16 mouse cellular contexts compared by ENCODE assay signal in the genomic region with DNA sequence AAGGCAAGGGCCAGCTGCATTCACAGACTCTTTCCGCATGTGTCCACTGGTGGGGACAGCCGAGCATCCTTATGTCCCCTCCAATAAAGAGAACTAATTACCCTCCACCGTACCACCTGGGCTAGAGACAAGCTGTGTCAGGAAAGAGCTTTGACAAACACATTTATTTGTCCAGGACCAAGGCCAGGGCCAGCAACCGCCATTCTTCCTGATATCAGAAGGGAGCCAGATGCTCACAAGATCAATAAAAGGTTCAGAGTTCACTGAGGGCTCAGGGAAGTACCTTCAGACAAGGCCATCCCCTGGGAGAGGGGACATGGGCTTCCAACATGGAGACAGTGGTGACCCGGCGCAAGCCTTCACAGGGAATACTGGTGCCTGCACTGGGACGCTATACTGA.
DNase-seq lines count a peak whose midpoint lies in the region; ATAC-seq and TF ChIP-seq lines count a peak whose summit lies in the region.
"Had no signal": no experiment of that assay in that cellular context is flagged by ENCODE, and none has a peak within 500 bp of the region (broad histone marks: within the 10 kb centered on the region; RNA-seq: fewer than 3 reads in every experiment).

No protein-coding gene starts in this region.

- H3K4me2 ChIP-seq in hindbrain, embryonic 13.5 days: no peak overlapping the region
- no peak overlapping the region for H3K4me2 ChIP-seq in hindbrain, embryonic 14.5 days (replicated peaks)
- H3K4me2 ChIP-seq in intestine, embryonic 14.5 days (ENCODE audit: low read length): no peak overlapping the region
- H3K4me2 ChIP-seq in midbrain, embryonic 13.5 days (replicated peaks): no peak overlapping the region
- H3K4me2 ChIP-seq: embryonic facial prominence, embryonic 15.5 days had no signal

- H3K27me3 ChIP-seq in hindbrain, embryonic 13.5 days: no peaks in the 10 kb centered on the region
- no peaks in the 10 kb centered on the region for H3K27me3 ChIP-seq in hindbrain, embryonic 14.5 days (ENCODE audit: control insufficient read depth, insufficient read depth, low read length)
- no peaks in the 10 kb centered on the region for H3K27me3 ChIP-seq in intestine, embryonic 14.5 days (replicated peaks; ENCODE audit: control insufficient read depth, insufficient read depth, low read length)
- H3K27me3 ChIP-seq in midbrain, embryonic 13.5 days: no peaks in the 10 kb centered on the region
- no peaks in the 10 kb centered on the region for H3K27me3 ChIP-seq in heart, embryonic 10.5 days (ENCODE audit: insufficient read depth, poor library complexity, severe bottlenecking)
- H3K27me3 ChIP-seq: embryonic facial prominence, embryonic 15.5 days had no signal

- DNase-seq in hindbrain, embryonic 14.5 days (ENCODE audit: low spot score): no peak
- DNase-seq in brain, embryonic 14.5 days (ENCODE audit: low read depth): peak; percentile 46
- peak; percentile 61 for DNase-seq in intestine, embryonic 14.5 days (ENCODE audit: low spot score)
- DNase-seq in kidney, postnatal 10 days: no peak
- no peak for DNase-seq in heart, embryonic 10.5 days (ENCODE audit: low spot score)
- DNase-seq: cerebellum, adult 8-10 months; heart, adult 11 months; heart, postnatal 36 days; kidney, postnatal 4 days; lung, adult 2 months; lung, postnatal 36 days; right cerebral cortex, postnatal 4 days; thymus, postnatal 14 days had no signal

- no peak overlapping the region for H3K9ac ChIP-seq in hindbrain, embryonic 13.5 days
- H3K9ac ChIP-seq in hindbrain, embryonic 14.5 days: no peak overlapping the region
- no peak overlapping the region for H3K9ac ChIP-seq in intestine, embryonic 14.5 days (ENCODE audit: low read length)
- 0 out of 2 replicates have a peak overlapping the region, but pooled peaks have one; percentile 11 for H3K9ac ChIP-seq in midbrain, embryonic 13.5 days (replicated peaks)
- H3K9ac ChIP-seq: embryonic facial prominence, embryonic 15.5 days had no signal

- no peak overlapping the region for H3K4me3 ChIP-seq in hindbrain, embryonic 13.5 days
- no peak overlapping the region for H3K4me3 ChIP-seq in hindbrain, embryonic 14.5 days (replicated peaks; ENCODE audit: low read length)
- H3K4me3 ChIP-seq in intestine, embryonic 14.5 days (ENCODE audit: low read depth, low read length): no peak overlapping the region
- H3K4me3 ChIP-seq in midbrain, embryonic 13.5 days (replicated peaks): no peak overlapping the region
- no peak overlapping the region for H3K4me3 ChIP-seq in heart, embryonic 10.5 days
- H3K4me3 ChIP-seq: embryonic facial prominence, embryonic 15.5 days had no signal

- H3K27ac ChIP-seq in hindbrain, embryonic 13.5 days: peak overlapping the region; percentile 1; the same call in 1 of the 2 replicates
- H3K27ac ChIP-seq in hindbrain, embryonic 14.5 days: no peak overlapping the region
- H3K27ac ChIP-seq in intestine, embryonic 14.5 days (ENCODE audit: low read depth): no peak overlapping the region
- H3K27ac ChIP-seq in midbrain, embryonic 13.5 days: peak overlapping the region; percentile 55; the same call in 1 of the 2 replicates
- H3K27ac ChIP-seq in heart, embryonic 10.5 days: no peak overlapping the region
- H3K27ac ChIP-seq: embryonic facial prominence, embryonic 15.5 days had no signal

- no peak for TF ChIP-seq CTCF in brain, embryonic 14.5 days (IDR thresholded peaks at IDR 0.05; ENCODE audit: borderline replicate concordance, extremely low read depth, insufficient read depth, insufficient read length)

- no peaks in the 10 kb centered on the region for H3K9me3 ChIP-seq in hindbrain, embryonic 13.5 days
- H3K9me3 ChIP-seq in hindbrain, embryonic 14.5 days (ENCODE audit: control insufficient read depth, low read length): no peaks in the 10 kb centered on the region
- H3K9me3 ChIP-seq in intestine, embryonic 14.5 days (ENCODE audit: control insufficient read depth, low read length): no peaks in the 10 kb centered on the region
- no peaks in the 10 kb centered on the region for H3K9me3 ChIP-seq in midbrain, embryonic 13.5 days
- H3K9me3 ChIP-seq in heart, embryonic 10.5 days: no peaks in the 10 kb centered on the region
- H3K9me3 ChIP-seq: embryonic facial prominence, embryonic 15.5 days had no signal

- H3K36me3 ChIP-seq in hindbrain, embryonic 13.5 days: no peaks in the 10 kb centered on the region
- H3K36me3 ChIP-seq in hindbrain, embryonic 14.5 days (replicated peaks; ENCODE audit: control insufficient read depth, insufficient read depth): no peaks in the 10 kb centered on the region
- H3K36me3 ChIP-seq in intestine, embryonic 14.5 days (ENCODE audit: control insufficient read depth, insufficient read depth, low read length): no peaks in the 10 kb centered on the region
- no peaks in the 10 kb centered on the region for H3K36me3 ChIP-seq in midbrain, embryonic 13.5 days
- no peaks in the 10 kb centered on the region for H3K36me3 ChIP-seq in heart, embryonic 10.5 days
- H3K36me3 ChIP-seq: embryonic facial prominence, embryonic 15.5 days had no signal

- 49% methylated on average over 7 of the region's 7 CpGs for WGBS in hindbrain, embryonic 13.5 days
- WGBS in hindbrain, embryonic 14.5 days: 55% methylated on average over 7 of the region's 7 CpGs
- 64% methylated on average over 7 of the region's 7 CpGs for WGBS in intestine, embryonic 14.5 days
- WGBS in midbrain, embryonic 13.5 days: 61% methylated on average over 7 of the region's 7 CpGs
- WGBS in heart, embryonic 10.5 days: 79% methylated on average over 7 of the region's 7 CpGs

- ATAC-seq in hindbrain, embryonic 13.5 days (ENCODE audit: low FRiP score): no peak
- ATAC-seq in hindbrain, embryonic 14.5 days (ENCODE audit: low FRiP score): no peak
- ATAC-seq in intestine, embryonic 14.5 days (replicated peaks; ENCODE audit: low FRiP score, low TSS enrichment, low read depth): no peak; the same call in 1 of the 2 replicates
- no peak for ATAC-seq in midbrain, embryonic 13.5 days

- TF ChIP-seq POLR2A in brain, embryonic 14.5 days (IDR thresholded peaks at IDR 0.05; ENCODE audit: borderline replicate concordance, extremely low read depth, insufficient read depth, insufficient read length, poor library complexity, severe bottlenecking): no peak

- peaks cover 64% of the 10 kb centered on the region for H3K4me1 ChIP-seq in hindbrain, embryonic 13.5 days (replicated peaks)
- peaks cover 42% of the 10 kb centered on the region for H3K4me1 ChIP-seq in hindbrain, embryonic 14.5 days (replicated peaks; ENCODE audit: control insufficient read depth, insufficient read depth, low read length)
- no peaks in the 10 kb centered on the region for H3K4me1 ChIP-seq in intestine, embryonic 14.5 days (replicated peaks; ENCODE audit: control insufficient read depth, insufficient read depth, low read length)
- H3K4me1 ChIP-seq in midbrain, embryonic 13.5 days (replicated peaks): peaks cover 44% of the 10 kb centered on the region
- H3K4me1 ChIP-seq in heart, embryonic 10.5 days: peaks cover 10% of the 10 kb centered on the region; the same call in 1 of the 2 replicates
- H3K4me1 ChIP-seq: embryonic facial prominence, embryonic 15.5 days had no signal

Comparison
In these comparisons a context has a peak if more than half of its experiments do, and no peak if none do; other contexts are left out.
1. H3K27ac ChIP-seq: peak in hindbrain, embryonic 13.5 days (single experiment) and midbrain, embryonic 13.5 days (single experiment); none in hindbrain, embryonic 14.5 days (single experiment), intestine, embryonic 14.5 days (single experiment) and heart, embryonic 10.5 days (single experiment).
2. DNase-seq: peak in brain, embryonic 14.5 days (single experiment) and intestine, embryonic 14.5 days (single experiment); none in hindbrain, embryonic 14.5 days (single experiment), kidney, postnatal 10 days (single experiment) and heart, embryonic 10.5 days (single experiment).